Mouse (Mus musculus) right cerebral cortex, postnatal 25 days (tissue): Measurements from ENCODE around the gene Stom.

Experiments
- DNase-seq: peaks from one replicate; pipeline ENCODE4 v3.0.0; 2022

The Stom gene

GRCm38 (mm10) chr2:35336388-35337280, at the start of gene Stom:
Gene Stom (minus strand): TSS chr2:35336976.
- DNase-seq = peak; percentile 94

GRCm38 (mm10) chr2:35385441-35385871, 48.7 kb upstream of the Stom start:
- DNase-seq = no peak

GRCm38 (mm10) chr2:35379306-35379705, 42.5 kb upstream of the Stom start:
- no peak for DNase-seq

GRCm38 (mm10) chr2:35377600-35377999, 40.8 kb upstream of the Stom start:
- no peak for DNase-seq

GRCm38 (mm10) chr2:35373003-35373402, 36.2 kb upstream of the Stom start:
- DNase-seq = no peak

- no peak for DNase-seq
Measured at GRCm38 (mm10) chr2:35370686-35371085, 33.9 kb upstream of the Stom start.

- DNase-seq = no peak
Measured at GRCm38 (mm10) chr2:35367629-35368028, 30.9 kb upstream of the Stom start, which contains the start of gene 4930568D16Rik. Gene 4930568D16Rik (minus strand): TSS chr2:35367729.

- DNase-seq = no peak
Measured at GRCm38 (mm10) chr2:35349184-35349583, 12.4 kb upstream of the Stom start.

GRCm38 (mm10) chr2:35345984-35346383, 9.2 kb upstream of the Stom start:
- DNase-seq = no peak

GRCm38 (mm10) chr2:35342605-35343004, 5.8 kb upstream of the Stom start:
- no peak for DNase-seq

- no peak for DNase-seq
Measured at GRCm38 (mm10) chr2:35338707-35339106, 1.9 kb upstream of the Stom start.

GRCm38 (mm10) chr2:35338036-35338435, 1.3 kb upstream of the Stom start:
- DNase-seq = no peak

- no peak for DNase-seq
Measured at GRCm38 (mm10) chr2:35337419-35337818, 643 bp upstream of the Stom start.

GRCm38 (mm10) chr2:35335620-35336019, 1.2 kb downstream of the Stom start:
- no peak for DNase-seq

GRCm38 (mm10) chr2:35333670-35334069, 3.1 kb downstream of the Stom start:
- DNase-seq = no peak

GRCm38 (mm10) chr2:35331205-35331604, 5.6 kb downstream of the Stom start:
- DNase-seq = no peak

- no peak for DNase-seq
Measured at GRCm38 (mm10) chr2:35329061-35329460, 7.7 kb downstream of the Stom start.

GRCm38 (mm10) chr2:35328064-35328792, 8.5 kb downstream of the Stom start:
- DNase-seq = no peak

- DNase-seq = no peak
Measured at GRCm38 (mm10) chr2:35327583-35327982, 9.2 kb downstream of the Stom start.

GRCm38 (mm10) chr2:35326931-35327330, 9.8 kb downstream of the Stom start:
- no peak for DNase-seq

GRCm38 (mm10) chr2:35325930-35326329, 10.8 kb downstream of the Stom start:
- DNase-seq = no peak

GRCm38 (mm10) chr2:35322404-35323164, 14.2 kb downstream of the Stom start:
- no peak for DNase-seq

GRCm38 (mm10) chr2:35320399-35320798, 16.4 kb downstream of the Stom start:
- DNase-seq = no peak
